Mouse (Mus musculus) intestine, postnatal 0 days (tissue): Measurements from ENCODE around the gene Fam89a. TPM values are rescaled to one million over a fixed set of nuclear protein-coding genes. Genes with fewer than 3 reads are reported as not detected.

Experiments
- ATAC-seq: fragments of 200-750 bp; cut with Nextera tagmentation; 2 replicates; pipeline ENCODE4 v1.8.0; 2017; ENCODE audit warnings: mild to moderate bottlenecking, moderate TSS enrichment, moderate library complexity
- H3K27ac ChIP-seq: fragments of 300-500 bp; sonication (generic); 2 replicates; pipeline ENCODE4 v1.5.1; 2014; ENCODE audit warnings: mild to moderate bottlenecking, low read depth, low read length, moderate library complexity
- H3K27me3 ChIP-seq: fragments of 300-500 bp; sonication (generic); replicated peaks from 2 replicates; pipeline ENCODE4 v1.6.1; 2014; ENCODE audit warnings: low read length, mixed read lengths; ENCODE audit not compliant: control insufficient read depth, insufficient read depth
- H3K36me3 ChIP-seq: fragments of 300-500 bp; sonication (generic); 2 replicates; pipeline ENCODE4 v1.6.1; 2014; ENCODE audit warnings: mild to moderate bottlenecking, moderate library complexity; ENCODE audit not compliant: control insufficient read depth, insufficient read depth
- H3K4me1 ChIP-seq: fragments of 300-500 bp; sonication (generic); replicated peaks from 2 replicates; pipeline ENCODE4 v1.6.1; 2014; ENCODE audit warnings: antibody characterized with exemption, low read length, mixed read lengths; ENCODE audit not compliant: control insufficient read depth, insufficient read depth
- H3K4me2 ChIP-seq: fragments of 300-500 bp; sonication (generic); replicated peaks from 2 replicates; pipeline ENCODE4 v1.6.1; 2014; ENCODE audit warnings: low read depth, mild to moderate bottlenecking, moderate library complexity
- H3K4me3 ChIP-seq: fragments of 300-500 bp; sonication (generic); 2 replicates; pipeline ENCODE4 v1.5.1; 2014; ENCODE audit warnings: low read depth, low read length
- H3K9ac ChIP-seq: fragments of 300-500 bp; sonication (generic); 2 replicates; pipeline ENCODE4 v1.6.1; 2014; ENCODE audit warnings: mild to moderate bottlenecking, low read depth, low read length
- H3K9me3 ChIP-seq: fragments of 300-500 bp; sonication (generic); 2 replicates; pipeline ENCODE4 v1.6.1; 2016; ENCODE audit warnings: mixed run types; ENCODE audit not compliant: control insufficient read depth
- CTCF ChIP-seq: sonication (generic); IDR thresholded peaks from 2 replicates; pipeline ENCODE4 v1.5.1; 2016; ENCODE audit warnings: low read depth, mild to moderate bottlenecking, control low read depth, antibody characterized with exemption, moderate library complexity
- WGBS: fragments of 180-500 bp; shearing (Covaris S2); extraction: QIAGEN DNeasy Blood & Tissue Kit; methylation state at CpG from one replicate; pipeline ENCODE4 v1.1.7; 2014; 5-methylcytosine and 5-hydroxymethylcytosine counted together
- polyA plus RNA-seq: library from polyadenylated mRNA; unstranded; fragments of >200 nt; fragmentation: Nextera tagmentation; extraction: Ambion mirVana; gene quantifications from 2 replicates; pipeline ENCODE4 v1.2.1, GENCODE M21; 2015

Fam89a gene
- polyA plus RNA-seq: 1.9 and 2.3 TPM in 2 replicates

DNA sequence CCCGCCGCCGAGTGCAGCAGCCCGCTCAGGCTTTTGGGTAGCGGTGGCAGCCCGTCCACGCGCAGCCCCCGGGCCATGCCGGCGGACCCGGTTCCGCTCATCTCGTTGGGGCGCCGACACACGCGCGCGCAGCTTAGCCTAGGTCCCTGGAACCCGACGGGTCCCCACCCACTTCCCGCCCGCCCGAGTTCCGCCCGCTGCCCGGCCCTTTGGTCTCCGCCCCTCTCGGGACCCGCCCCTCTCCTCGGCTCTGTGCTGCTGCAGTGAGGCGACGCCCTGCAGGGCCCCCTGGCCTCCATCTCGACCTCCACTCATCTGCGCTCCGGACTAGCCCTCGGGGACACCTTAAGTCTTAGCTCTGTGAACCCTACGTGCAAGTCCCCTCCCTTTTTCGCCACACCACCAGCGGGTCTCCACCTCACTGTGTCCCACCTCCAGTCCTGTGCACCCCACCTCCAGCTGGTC, at the start of gene Fam89a:
Gene Fam89a, minus strand, starts transcription at position 124 of the 465 bp plus-strand sequence.
- H3K4me1 ChIP-seq: no peaks in the 10 kb centered on the region; the same call in 1 of the 2 replicates
- under 1% methylated on average over 38 of the region's 41 CpGs for WGBS

DNA sequence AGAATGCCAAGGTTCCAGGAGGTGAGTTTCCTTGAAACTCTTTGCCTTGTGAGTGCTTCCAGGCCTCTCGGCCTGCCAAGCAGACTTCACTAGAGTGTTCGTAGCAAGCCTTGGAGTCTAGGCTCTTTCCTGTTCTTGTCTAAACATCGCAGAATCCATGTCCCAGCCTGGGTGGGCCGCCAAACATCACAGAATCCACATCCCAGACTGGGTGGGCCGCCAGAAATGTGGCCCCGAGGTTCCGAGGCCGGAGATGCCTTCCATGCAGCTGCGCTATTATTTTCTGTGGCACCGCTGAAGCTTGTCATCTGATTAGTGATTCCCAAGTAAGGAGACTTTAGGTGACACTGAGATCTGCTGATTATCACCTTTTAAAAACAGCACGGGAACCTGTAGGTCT, 48.9 kb upstream of the Fam89a start:
- Histone ChIP-seq H3K4me3 (no peak overlapping the region), H3K27ac (no peak overlapping the region), H3K27me3 (peaks cover 6% of the 10 kb centered on the region; the same call in 1 of the 2 replicates), H3K4me1 (no peaks in the 10 kb centered on the region), H3K4me2 (no peak overlapping the region), H3K9me3 (no peaks in the 10 kb centered on the region), H3K36me3 (no peaks in the 10 kb centered on the region), H3K9ac (no peak overlapping the region)
- 22% methylated on average over 11 of the region's 11 CpGs for WGBS
- no peak for ATAC-seq
- TF ChIP-seq CTCF: no peak

More for the DNA sequence above, at the start of gene Fam89a:
- Histone ChIP-seq H3K9ac (peak within 1 kb of the TSS; percentile 28; the same call in 1 of the 2 replicates), H3K4me2 (peak within 1 kb of the TSS; percentile 91), H3K36me3 (no peaks in the 10 kb centered on the region), H3K27ac (peak within 1 kb of the TSS; percentile 31; the same call in 1 of the 2 replicates), H3K9me3 (no peaks in the 10 kb centered on the region), H3K27me3 (peaks cover 22% of the 10 kb centered on the region), H3K4me3 (peak within 1 kb of the TSS; percentile 61)
- no peak for TF ChIP-seq CTCF
- peak; percentile 42; the same call in 1 of the 2 replicates for ATAC-seq

DNA sequence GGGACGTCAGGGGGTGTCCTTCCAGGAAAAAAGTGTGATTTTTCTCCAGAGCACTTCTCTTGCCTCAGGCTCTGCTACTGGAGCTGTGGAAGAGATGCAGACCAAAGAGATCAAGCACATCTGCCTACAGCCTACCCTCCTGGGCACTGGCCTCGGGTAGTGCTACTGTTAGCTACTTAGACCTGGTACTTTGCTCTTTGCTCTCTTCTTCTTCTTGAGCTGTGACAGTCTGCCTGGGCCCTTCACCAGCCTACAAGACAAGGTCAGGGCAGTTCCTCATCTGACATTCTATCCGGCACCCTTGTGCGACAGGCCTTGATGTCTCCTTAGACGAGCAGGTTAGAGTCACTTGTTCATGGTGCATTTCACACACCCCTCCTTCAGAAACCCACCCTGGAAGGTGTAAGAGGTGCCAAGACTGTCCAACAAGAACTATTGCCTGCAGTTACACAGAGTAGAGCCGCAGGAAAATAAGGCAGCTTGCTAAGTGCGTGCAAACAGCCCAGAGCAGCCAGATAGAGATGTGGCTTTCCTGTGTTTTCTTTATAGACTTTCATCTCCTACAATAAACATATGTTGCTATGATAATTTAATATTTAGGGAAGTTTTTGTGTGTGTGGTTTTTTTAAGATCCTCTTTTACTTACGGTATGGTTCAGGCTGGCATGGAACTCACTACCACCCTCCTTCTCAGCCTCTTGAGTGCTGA, 44.3 kb upstream of the Fam89a start:
- Histone ChIP-seq H3K9ac (no peak overlapping the region), H3K4me1 (peaks cover 9% of the 10 kb centered on the region; the same call in 1 of the 2 replicates), H3K4me3 (no peak overlapping the region), H3K27ac (no peak overlapping the region), H3K27me3 (peaks cover 45% of the 10 kb centered on the region), H3K36me3 (no peaks in the 10 kb centered on the region), H3K9me3 (no peaks in the 10 kb centered on the region), H3K4me2 (no peak overlapping the region)
- 66% methylated on average over 8 of the region's 8 CpGs for WGBS
- no peak for TF ChIP-seq CTCF
- no peak for ATAC-seq

DNA sequence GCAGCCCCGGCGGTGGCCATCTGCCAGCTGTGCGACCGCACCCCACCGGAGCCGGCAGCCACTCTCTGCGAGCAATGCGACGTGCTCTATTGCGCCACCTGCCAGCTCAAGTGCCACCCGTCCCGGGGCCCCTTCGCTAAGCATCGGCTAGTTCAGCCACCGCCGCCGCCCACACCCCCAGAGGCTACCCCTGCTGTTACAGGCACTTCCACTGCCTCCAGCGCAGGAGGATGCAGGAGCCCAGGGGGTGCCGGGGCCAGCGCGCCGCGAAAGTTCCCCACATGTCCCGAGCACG, 42.8 kb upstream of the Fam89a start:
- Histone ChIP-seq H3K27ac (no peak overlapping the region), H3K4me2 (peak overlapping the region; percentile 91), H3K9ac (no peak overlapping the region), H3K4me3 (peak overlapping the region; percentile 48), H3K4me1 (peaks cover 9% of the 10 kb centered on the region; the same call in 1 of the 2 replicates), H3K27me3 (peaks cover 48% of the 10 kb centered on the region), H3K36me3 (no peaks in the 10 kb centered on the region), H3K9me3 (no peaks in the 10 kb centered on the region)
- no peak for ATAC-seq
- WGBS: under 1% methylated on average over 25 of the region's 25 CpGs
- peak; percentile 60 for TF ChIP-seq CTCF

DNA sequence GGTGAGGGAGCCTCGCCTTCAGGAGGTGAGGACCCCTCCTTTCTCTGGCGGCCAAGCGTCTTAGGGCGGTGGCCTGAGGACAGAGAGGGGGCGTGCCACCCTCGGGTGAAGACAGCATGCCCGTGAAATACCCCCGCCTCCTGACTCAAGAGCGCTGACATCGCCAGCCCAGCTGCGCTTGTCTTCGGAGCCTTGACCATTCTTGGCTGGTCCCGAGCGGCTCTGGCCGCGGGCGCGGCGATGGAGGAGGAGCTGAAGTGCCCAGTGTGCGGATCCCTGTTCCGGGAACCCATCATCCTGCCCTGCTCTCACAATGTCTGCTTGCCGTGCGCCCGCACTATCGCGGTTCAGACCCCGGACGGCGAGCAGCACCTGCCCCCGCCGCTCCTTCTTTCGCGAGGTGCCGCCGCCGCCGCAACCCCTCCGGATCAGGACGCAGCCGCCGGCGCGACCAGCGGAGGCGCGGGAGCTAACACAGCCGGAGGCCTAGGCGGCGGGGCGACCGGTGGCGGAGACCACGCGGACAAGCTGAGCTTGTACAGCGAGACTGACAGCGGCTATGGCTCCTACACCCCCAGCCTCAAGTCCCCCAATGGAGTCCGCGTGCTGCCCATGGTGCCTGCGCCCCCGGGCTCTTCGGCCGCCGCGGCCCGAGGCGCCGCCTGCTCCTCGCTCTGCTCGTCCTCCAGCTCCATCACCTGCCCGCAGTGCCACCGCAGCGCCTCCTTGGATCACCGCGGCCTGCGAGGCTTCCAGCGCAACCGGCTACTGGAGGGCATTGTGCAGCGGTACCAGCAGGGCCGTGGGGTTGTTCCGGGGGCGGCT, 42.2 kb upstream of the Fam89a start:
- Histone ChIP-seq H3K36me3 (no peaks in the 10 kb centered on the region), H3K9me3 (no peaks in the 10 kb centered on the region), H3K4me2 (peak overlapping the region; percentile 91), H3K4me3 (peak overlapping the region; percentile 48), H3K4me1 (peaks cover 9% of the 10 kb centered on the region; the same call in 1 of the 2 replicates), H3K27me3 (peaks cover 51% of the 10 kb centered on the region), H3K27ac (no peak overlapping the region), H3K9ac (no peak overlapping the region)
- peak; percentile 14; the same call in 1 of the 2 replicates for ATAC-seq
- no peak for TF ChIP-seq CTCF
- WGBS: under 1% methylated on average over 78 of the region's 81 CpGs

DNA sequence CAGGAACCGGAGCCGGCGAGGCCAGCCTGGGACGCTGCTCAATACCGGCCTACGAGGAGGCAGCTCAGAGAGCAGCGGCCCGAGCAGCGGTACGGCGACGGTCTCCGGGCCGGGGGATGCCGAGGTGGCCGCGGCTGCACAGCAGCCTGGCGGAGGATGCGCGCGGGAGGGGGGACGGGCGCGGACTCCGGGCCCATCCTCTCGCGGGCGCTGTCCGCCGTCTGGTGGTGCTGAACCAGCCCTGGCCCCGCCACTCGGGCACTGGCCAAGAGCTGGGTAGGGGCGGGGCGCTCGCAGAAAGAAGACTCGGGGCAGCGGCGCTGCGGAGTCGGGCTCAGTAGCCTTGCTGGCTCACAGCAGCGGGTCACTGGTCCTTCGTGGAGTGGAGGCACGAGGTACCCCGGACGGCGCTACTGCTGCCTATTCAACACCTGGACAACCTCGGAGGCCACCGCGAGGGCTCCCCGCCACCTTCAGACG, 41.6 kb upstream of the Fam89a start:
- ATAC-seq: peak; percentile 74
- no peak for TF ChIP-seq CTCF
- H3K36me3 ChIP-seq: no peaks in the 10 kb centered on the region
- H3K9me3 ChIP-seq: no peaks in the 10 kb centered on the region
- H3K27me3 ChIP-seq: peaks cover 51% of the 10 kb centered on the region
- H3K9ac ChIP-seq: no peak overlapping the region
- peaks cover 9% of the 10 kb centered on the region; the same call in 1 of the 2 replicates for H3K4me1 ChIP-seq
- peak overlapping the region; percentile 91 for H3K4me2 ChIP-seq
- H3K27ac ChIP-seq: no peak overlapping the region
- 2% methylated on average over 51 of the region's 51 CpGs for WGBS
- peak overlapping the region; percentile 48 for H3K4me3 ChIP-seq
